Mouse (Mus musculus): ENCODE data around the gene Fam129b. TPM values are rescaled to one million over a fixed set of nuclear protein-coding genes. Genes with fewer than 3 reads are reported as not detected.

Gene Fam129b
- total RNA-seq, 1 experiment = 90.0 TPM

DNA sequence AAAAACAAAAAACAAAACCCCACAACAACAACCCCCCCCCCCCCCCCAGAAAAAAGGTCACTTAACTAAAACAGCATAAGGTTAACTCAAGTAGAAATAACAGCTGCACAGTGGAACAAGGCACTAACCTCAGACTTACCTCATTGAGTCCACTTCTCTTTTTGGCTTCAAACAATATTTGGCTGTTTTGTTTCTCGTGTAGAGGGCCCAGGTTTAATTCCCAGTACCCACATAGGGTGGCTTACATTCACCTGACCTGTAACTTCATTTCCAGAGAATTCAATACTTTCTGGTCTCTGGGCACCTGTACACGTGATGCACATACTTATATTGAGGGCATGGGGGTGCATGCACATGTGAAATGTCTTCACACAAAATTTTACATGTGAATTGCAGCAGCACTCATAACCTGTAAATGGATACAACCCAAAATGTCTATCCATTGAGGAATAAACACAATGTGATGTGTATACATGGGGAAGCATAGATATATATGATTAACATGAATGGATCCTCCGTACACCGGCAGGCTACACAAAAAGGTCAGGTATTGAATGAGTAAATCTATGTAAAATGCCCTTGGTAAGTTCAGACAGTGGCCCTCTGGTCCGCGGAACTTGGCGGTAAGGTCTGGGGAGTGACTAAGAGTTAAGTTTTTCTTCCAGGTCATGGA, 89.7 kb downstream of the Fam129b start:
- Histone ChIP-seq H3K4me3 (ENCODE audit: insufficient read depth in 1 of 2, low read depth in 1 of 2, low read length in 2 of 2, poor library complexity in 1 of 2, severe bottlenecking in 1 of 2) (peak overlapping the region; percentile 73 to 75; a peak in 3 of 4 replicates), H3K4me1 (ENCODE audit: control insufficient read depth in 2 of 2, insufficient read depth in 2 of 2, low read length in 2 of 2, poor library complexity in 1 of 2) (peaks cover 0 to 3% of the 10 kb centered on the region in 2 experiments; a peak in 2 of 4 replicates), H3K36me3 (ENCODE audit: control insufficient read depth, insufficient read depth, low read length, poor library complexity, severe bottlenecking) (peaks cover 32% of the 10 kb centered on the region), H3K9ac (ENCODE audit: insufficient read depth, low read depth, low read length, poor library complexity, severe bottlenecking) (no peak overlapping the region), H3K9me3 (ENCODE audit: control insufficient read depth, insufficient read depth, low read depth, low read length) (no peaks in the 10 kb centered on the region), H3K27ac (ENCODE audit: insufficient read depth, low read depth, low read length, poor library complexity, severe bottlenecking) (no peak overlapping the region)
- in situ Hi-C loops (cut with MboI; ENCODE audit: low sequenced_read_pairs in 2 of 2, unreplicated experiment in 2 of 2) = no loop called here
- TF ChIP-seq ZC3H11A (IDR thresholded peaks at IDR 0.05; ENCODE audit: borderline replicate concordance, low read depth, low read length) (no peak), HCFC1 (IDR thresholded peaks at IDR 0.05; ENCODE audit: borderline replicate concordance, insufficient read depth, low read length) (no peak), ZNF384 (IDR thresholded peaks at IDR 0.05; ENCODE audit: low read depth, low read length) (no peak), MAFK (IDR thresholded peaks at IDR 0.05; ENCODE audit: insufficient read depth, low read depth, low read length) (no peak), CHD2 (IDR thresholded peaks at IDR 0.05; ENCODE audit: low read depth, low read length) (peak; percentile 61; the same call in 1 of the 2 replicates)
- DNase-seq (ENCODE audit: low read depth, low spot score) = no peak

- no peaks in the 10 kb centered on the region for H3K9me3 ChIP-seq (ENCODE audit: control insufficient read depth, insufficient read depth, low read depth, low read length)
- peak overlapping the region; percentile 90 for H3K27ac ChIP-seq (ENCODE audit: insufficient read depth, low read depth, low read length, poor library complexity, severe bottlenecking)
- no peak for DNase-seq (ENCODE audit: low read depth, low spot score)
- TF ChIP-seq ZC3H11A (IDR thresholded peaks at IDR 0.05; ENCODE audit: borderline replicate concordance, low read depth, low read length) = no peak
- TF ChIP-seq HCFC1 (IDR thresholded peaks at IDR 0.05; ENCODE audit: borderline replicate concordance, insufficient read depth, low read length) = no peak
- TF ChIP-seq MAFK (IDR thresholded peaks at IDR 0.05; ENCODE audit: insufficient read depth, low read depth, low read length) = no peak
- no peak for TF ChIP-seq CHD2 (IDR thresholded peaks at IDR 0.05; ENCODE audit: low read depth, low read length)
- TF ChIP-seq ZNF384 (IDR thresholded peaks at IDR 0.05; ENCODE audit: low read depth, low read length) = no peak
- peak overlapping the region; percentile 73 to 75 for H3K4me3 ChIP-seq (ENCODE audit: insufficient read depth in 1 of 2, low read depth in 1 of 2, low read length in 2 of 2, poor library complexity in 1 of 2, severe bottlenecking in 1 of 2)
- peaks cover 0 to 2% of the 10 kb centered on the region in 2 experiments; a peak in 2 of 4 replicates for H3K4me1 ChIP-seq (ENCODE audit: control insufficient read depth in 2 of 2, insufficient read depth in 2 of 2, low read length in 2 of 2, poor library complexity in 1 of 2)
- in situ Hi-C loops (cut with MboI; ENCODE audit: low sequenced_read_pairs in 2 of 2, unreplicated experiment in 2 of 2) = no loop called here
- peak overlapping the region; percentile 90 for H3K9ac ChIP-seq (ENCODE audit: insufficient read depth, low read depth, low read length, poor library complexity, severe bottlenecking)
- H3K36me3 ChIP-seq (ENCODE audit: control insufficient read depth, insufficient read depth, low read length, poor library complexity, severe bottlenecking) = peaks cover 32% of the 10 kb centered on the region
These were observed 90.3 kb downstream of the Fam129b start for GRCm38 (mm10) chr2:32966184-32966688.

GRCm38 (mm10) chr2:32966689-32967631, 91.0 kb downstream of the Fam129b start:
- no peak for DNase-seq (ENCODE audit: low read depth, low spot score)
- Histone ChIP-seq H3K9me3 (ENCODE audit: control insufficient read depth, insufficient read depth, low read depth, low read length) (no peaks in the 10 kb centered on the region), H3K36me3 (ENCODE audit: control insufficient read depth, insufficient read depth, low read length, poor library complexity, severe bottlenecking) (peaks cover 28% of the 10 kb centered on the region), H3K4me3 (ENCODE audit: insufficient read depth in 1 of 2, low read depth in 1 of 2, low read length in 2 of 2, poor library complexity in 1 of 2, severe bottlenecking in 1 of 2) (peak overlapping the region; percentile 73 to 75), H3K4me1 (ENCODE audit: control insufficient read depth in 2 of 2, insufficient read depth in 2 of 2, low read length in 2 of 2, poor library complexity in 1 of 2) (peaks cover 0 to 2% of the 10 kb centered on the region in 2 experiments; a peak in 2 of 4 replicates), H3K27ac (ENCODE audit: insufficient read depth, low read depth, low read length, poor library complexity, severe bottlenecking) (peak overlapping the region; percentile 90), H3K9ac (ENCODE audit: insufficient read depth, low read depth, low read length, poor library complexity, severe bottlenecking) (peak overlapping the region; percentile 90)
- TF ChIP-seq MAFK (IDR thresholded peaks at IDR 0.05; ENCODE audit: insufficient read depth, low read depth, low read length) (no peak), CHD2 (IDR thresholded peaks at IDR 0.05; ENCODE audit: low read depth, low read length) (no peak), HCFC1 (IDR thresholded peaks at IDR 0.05; ENCODE audit: borderline replicate concordance, insufficient read depth, low read length) (peak; percentile 75; the same call in 1 of the 2 replicates)
- in situ Hi-C loops (cut with MboI; ENCODE audit: low sequenced_read_pairs in 2 of 2, unreplicated experiment in 2 of 2) = no loop called here

- Histone ChIP-seq H3K9me3 (ENCODE audit: control insufficient read depth, insufficient read depth, low read depth, low read length) (no peaks in the 10 kb centered on the region), H3K36me3 (ENCODE audit: control insufficient read depth, insufficient read depth, low read length, poor library complexity, severe bottlenecking) (peaks cover 21% of the 10 kb centered on the region), H3K27ac (ENCODE audit: insufficient read depth, low read depth, low read length, poor library complexity, severe bottlenecking) (no peak overlapping the region), H3K4me3 (ENCODE audit: insufficient read depth in 1 of 2, low read depth in 1 of 2, low read length in 2 of 2, poor library complexity in 1 of 2, severe bottlenecking in 1 of 2) (no peak overlapping the region), H3K9ac (ENCODE audit: insufficient read depth, low read depth, low read length, poor library complexity, severe bottlenecking) (no peak overlapping the region), H3K4me1 (ENCODE audit: control insufficient read depth in 2 of 2, insufficient read depth in 2 of 2, low read length in 2 of 2, poor library complexity in 1 of 2) (peaks cover 0 to 2% of the 10 kb centered on the region in 2 experiments; a peak in 2 of 4 replicates)
- in situ Hi-C loops (cut with MboI; ENCODE audit: low sequenced_read_pairs in 2 of 2, unreplicated experiment in 2 of 2) = no loop called here
- DNase-seq (ENCODE audit: low read depth, low spot score) = no peak
- TF ChIP-seq MAFK (IDR thresholded peaks at IDR 0.05; ENCODE audit: insufficient read depth, low read depth, low read length) (no peak), ZNF384 (IDR thresholded peaks at IDR 0.05; ENCODE audit: low read depth, low read length) (no peak), ZC3H11A (IDR thresholded peaks at IDR 0.05; ENCODE audit: borderline replicate concordance, low read depth, low read length) (no peak), HCFC1 (IDR thresholded peaks at IDR 0.05; ENCODE audit: borderline replicate concordance, insufficient read depth, low read length) (no peak), CHD2 (IDR thresholded peaks at IDR 0.05; ENCODE audit: low read depth, low read length) (no peak)
These were observed 92.2 kb downstream of the Fam129b start for GRCm38 (mm10) chr2:32968024-32968614.
